Mouse (Mus musculus) CH12.LX (cell line): ENCODE measurements at regions not wholly inside any gene's neighbourhood (a gene's known extent, or its start where the extent isn't known, plus 50 kb on each side); places are given as distances from the start of the nearest gene placed in this dataset.

ENCODE experiments used
- CHD1 ChIP-seq: IDR thresholded peaks from 2 replicates; pipeline ENCODE4 v1.6.1; 2012; ENCODE audit warnings: low read depth, low read length, improper control_type of control experiment, inconsistent platforms
- CTCF ChIP-seq, 2 experiments: IDR thresholded peaks in 1 of 2; conservative IDR thresholded peaks in 1 of 2; 2 replicates each; pipeline ENCODE4 v1.5.1; 2011 to 2012; ENCODE audit warnings: low read depth in 2 of 2, low read length in 2 of 2, improper control_type of control experiment in 1 of 2, inconsistent platforms in 1 of 2, mild to moderate bottlenecking in 1 of 2, moderate library complexity in 1 of 2
- E2F4 ChIP-seq: IDR thresholded peaks from 2 replicates; pipeline ENCODE4 v1.6.1; 2011; ENCODE audit warnings: low read depth, low read length, improper control_type of control experiment; ENCODE audit not compliant: insufficient replicate concordance
- ELF1 ChIP-seq: IDR thresholded peaks from 2 replicates; pipeline ENCODE4 v1.6.1; 2014; ENCODE audit warnings: low read depth, mild to moderate bottlenecking, inconsistent platforms, low read length, improper control_type of control experiment
- EP300 ChIP-seq: IDR thresholded peaks from 2 replicates; pipeline ENCODE4 v1.6.1; 2011; ENCODE audit warnings: low read length, improper control_type of control experiment
- HCFC1 ChIP-seq: IDR thresholded peaks from 2 replicates; pipeline ENCODE4 v1.6.1; 2012; ENCODE audit warnings: low read depth, mild to moderate bottlenecking, inconsistent platforms, low read length, improper control_type of control experiment
- MAX ChIP-seq: IDR thresholded peaks from 2 replicates; pipeline ENCODE4 v1.6.1; 2011; ENCODE audit warnings: low read length, improper control_type of control experiment
- MYC ChIP-seq: IDR thresholded peaks from 2 replicates; pipeline ENCODE4 v1.6.1; 2011; ENCODE audit warnings: low read depth, mild to moderate bottlenecking, improper control_type of control experiment, low read length
- POLR2A ChIP-seq: IDR thresholded peaks from 2 replicates; pipeline ENCODE4 v1.6.1; 2011; ENCODE audit warnings: low read depth, mild to moderate bottlenecking, improper control_type of control experiment, low read length
- SIN3A ChIP-seq: IDR thresholded peaks from 2 replicates; pipeline ENCODE4 v1.6.1; 2012; ENCODE audit warnings: low read length, improper control_type of control experiment, inconsistent platforms
- TCF12 ChIP-seq: IDR thresholded peaks from 2 replicates; pipeline ENCODE4 v1.6.1; 2014; ENCODE audit warnings: low read depth, mild to moderate bottlenecking, inconsistent platforms, low read length, improper control_type of control experiment
- UBTF ChIP-seq: IDR thresholded peaks from 2 replicates; pipeline ENCODE4 v1.6.1; 2012; ENCODE audit warnings: low read depth, mild to moderate bottlenecking, inconsistent platforms, low read length, improper control_type of control experiment, moderate library complexity
- ZC3H11A ChIP-seq: IDR thresholded peaks from 2 replicates; pipeline ENCODE4 v1.6.1; 2012; ENCODE audit warnings: low read depth, mild to moderate bottlenecking, inconsistent platforms, low read length, improper control_type of control experiment
- ZKSCAN1 ChIP-seq: IDR thresholded peaks from 2 replicates; pipeline ENCODE4 v1.6.1; 2012; ENCODE audit warnings: low read depth, inconsistent platforms, low read length, improper control_type of control experiment, borderline replicate concordance

- no peak for TF ChIP-seq MYC
- TF ChIP-seq E2F4: no peak
- TF ChIP-seq MAX: no peak
- no peak for TF ChIP-seq POLR2A
- no peak for TF ChIP-seq CTCF (conservative IDR thresholded peaks at IDR 0.05 in 1 of 2, IDR thresholded peaks at IDR 0.05 in 1 of 2; ENCODE audit: low read depth in 2 of 2, low read length in 2 of 2)
- TF ChIP-seq ZKSCAN1: no peak
- no peak for TF ChIP-seq ELF1
- TF ChIP-seq ZC3H11A: no peak
- no peak for TF ChIP-seq HCFC1
- TF ChIP-seq TCF12: no peak
- TF ChIP-seq UBTF: no peak
- no peak for TF ChIP-seq CHD1
- TF ChIP-seq EP300: no peak
- no peak for TF ChIP-seq SIN3A
These were observed 261.4 kb upstream of the Mpped2 start for GRCm38 (mm10) chr2:106431637-106432199.
